8 mouse cellular contexts compared by ENCODE assay signal in the genomic region with DNA sequence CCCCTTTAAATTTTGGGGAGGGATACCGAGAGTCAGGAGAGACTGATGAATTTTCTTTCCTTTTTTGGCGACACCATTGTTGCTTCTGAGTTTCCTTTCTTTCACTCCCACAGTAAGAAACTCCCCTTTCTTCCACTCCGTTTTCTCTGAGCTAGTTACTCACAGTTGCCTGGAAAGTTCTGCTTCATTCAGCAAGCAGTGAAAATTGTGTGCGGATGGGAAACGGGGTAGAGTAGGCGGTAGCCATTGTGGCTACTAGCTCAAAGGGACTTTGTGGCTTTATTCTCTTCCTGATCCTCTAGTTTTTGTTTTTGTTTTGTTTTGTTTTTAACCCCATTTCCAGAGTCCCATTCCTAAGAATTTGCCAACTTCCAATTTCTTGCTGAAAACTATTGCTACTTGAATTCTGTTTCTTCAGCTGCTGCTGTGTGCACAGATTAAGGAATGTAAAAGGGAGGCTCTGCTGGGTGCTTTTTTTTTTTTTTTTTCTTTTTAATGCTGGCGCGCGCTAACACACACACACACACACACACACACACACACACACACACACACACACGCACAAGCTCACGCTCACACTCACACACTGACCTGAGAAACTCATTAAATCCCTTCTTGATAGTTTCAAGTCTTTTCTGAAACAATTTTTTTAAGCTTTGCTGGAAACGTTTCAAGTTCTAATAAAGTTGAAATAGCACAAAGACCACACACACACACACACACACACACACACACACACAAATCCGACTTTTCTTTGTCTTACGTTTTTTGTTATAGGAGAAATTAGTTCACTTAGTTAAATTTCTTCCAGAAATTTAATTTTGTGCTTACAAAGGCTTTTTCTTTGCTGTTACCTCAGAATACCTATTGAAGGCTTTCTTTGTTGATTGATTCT. TPM values are rescaled to one million over a fixed set of nuclear protein-coding genes. Genes with fewer than 3 reads are reported as not detected.
DNase-seq lines count a peak whose midpoint lies in the region; ATAC-seq and TF ChIP-seq lines count a peak whose summit lies in the region.

No protein-coding gene starts in this region.

- intact Hi-C loops in left cerebral cortex, adult 2 months (cut with DNase I): loop anchor here (2.0 to 5.0 kb wide), 2 partner anchors 270 to 407 kb away; no protein-coding TSS in a partner anchor
- intact Hi-C loops in heart, postnatal 10 days (cut with DNase I): no loop called here

- H3K36me3 ChIP-seq in midbrain, embryonic 11.5 days (ENCODE audit: control insufficient read depth, insufficient read depth, low read length): no peaks in the 10 kb centered on the region

- no peak overlapping the region for H3K27ac ChIP-seq in left cerebral cortex, adult 2 months
- peak overlapping the region; percentile 82 for H3K27ac ChIP-seq in midbrain, embryonic 11.5 days (ENCODE audit: low read depth, low read length)

- peak overlapping the region; percentile 40 for H3K4me3 ChIP-seq in left cerebral cortex, adult 2 months
- H3K4me3 ChIP-seq in midbrain, embryonic 11.5 days (ENCODE audit: low read depth, low read length): peak overlapping the region; percentile 58

- no peaks in the 10 kb centered on the region; the same call in 1 of the 2 replicates for H3K4me1 ChIP-seq in midbrain, embryonic 11.5 days (ENCODE audit: control insufficient read depth, insufficient read depth, low read length)

- peak overlapping the region; percentile 70 for H3K9ac ChIP-seq in midbrain, embryonic 11.5 days (ENCODE audit: low read length)

- no peaks in the 10 kb centered on the region for H3K9me3 ChIP-seq in midbrain, embryonic 11.5 days (ENCODE audit: control insufficient read depth, low read length)

- no peak for TF ChIP-seq CTCF in left cerebral cortex, adult 2 months (IDR thresholded peaks at IDR 0.05)

- peak; percentile 4; the same call in 1 of the 2 replicates for ATAC-seq in midbrain, embryonic 11.5 days (ENCODE audit: low FRiP score)
- ATAC-seq in activated CD4-positive, CD25-positive, alpha-beta regulatory T cell, adult 4 months: no peak

- DNase-seq in left cerebral cortex, adult 2 months (ENCODE audit: extremely low spot score in 1 of 2, low spot score in 2 of 2): peak in 1 of 2 experiments; percentile 9
- no peak for DNase-seq in left cerebral cortex, adult 18-20 months (ENCODE audit: low spot score in 2 of 2)
- peak; percentile 29 for DNase-seq in embryo, embryonic 11 days
- DNase-seq in heart, postnatal 10 days: peak; percentile 26 to 30
- peak; percentile 94 for DNase-seq in midbrain, embryonic 11.5 days (ENCODE audit: low spot score, missing footprints)
- DNase-seq in ovary, postnatal 10 days (ENCODE audit: low spot score): no peak
- DNase-seq in cerebellum, adult 11 months: no peak

- H3K4me2 ChIP-seq in midbrain, embryonic 11.5 days: peak overlapping the region; percentile 49

- WGBS in midbrain, embryonic 11.5 days: 14% methylated on average over 13 of the region's 14 CpGs

- no peaks in the 10 kb centered on the region for H3K27me3 ChIP-seq in midbrain, embryonic 11.5 days (ENCODE audit: control insufficient read depth, insufficient read depth, low read length)

RNA-seq across cellular contexts. Expression of gene Tmem47, which starts 1.5 kb away (rescaled TPM):
- 10 to 100 TPM; 83.0 to 87.1 TPM for total RNA-seq in left cerebral cortex, adult 2 months (2021)
- 10 to 100 TPM; 77.4 to 86.6 TPM for total RNA-seq in left cerebral cortex, adult 18-20 months (2021)
- total RNA-seq in heart, postnatal 10 days (2021): 10 to 100 TPM; 26.8 to 31.5 TPM
- polyA plus RNA-seq in midbrain, embryonic 11.5 days (2014; fragmentation: Nextera tagmentation; extraction: Ambion mirVana): 70.8 and 73.9 TPM in 2 replicates
- not detected for polyA plus RNA-seq in activated CD4-positive, CD25-positive, alpha-beta regulatory T cell, adult 4 months (2017; shearing (Covaris generic))

Comparison
In these comparisons a context has a peak if more than half of its experiments do, and no peak if none do; other contexts are left out.
1. DNase-seq: peak in embryo, embryonic 11 days (single experiment), heart, postnatal 10 days (2 of 2) and midbrain, embryonic 11.5 days (single experiment); none in left cerebral cortex, adult 18-20 months (0 of 2), ovary, postnatal 10 days (single experiment) and cerebellum, adult 11 months (single experiment).